Mouse (Mus musculus): ENCODE results near the gene Cacna1d.

Gene Cacna1d

DNA sequence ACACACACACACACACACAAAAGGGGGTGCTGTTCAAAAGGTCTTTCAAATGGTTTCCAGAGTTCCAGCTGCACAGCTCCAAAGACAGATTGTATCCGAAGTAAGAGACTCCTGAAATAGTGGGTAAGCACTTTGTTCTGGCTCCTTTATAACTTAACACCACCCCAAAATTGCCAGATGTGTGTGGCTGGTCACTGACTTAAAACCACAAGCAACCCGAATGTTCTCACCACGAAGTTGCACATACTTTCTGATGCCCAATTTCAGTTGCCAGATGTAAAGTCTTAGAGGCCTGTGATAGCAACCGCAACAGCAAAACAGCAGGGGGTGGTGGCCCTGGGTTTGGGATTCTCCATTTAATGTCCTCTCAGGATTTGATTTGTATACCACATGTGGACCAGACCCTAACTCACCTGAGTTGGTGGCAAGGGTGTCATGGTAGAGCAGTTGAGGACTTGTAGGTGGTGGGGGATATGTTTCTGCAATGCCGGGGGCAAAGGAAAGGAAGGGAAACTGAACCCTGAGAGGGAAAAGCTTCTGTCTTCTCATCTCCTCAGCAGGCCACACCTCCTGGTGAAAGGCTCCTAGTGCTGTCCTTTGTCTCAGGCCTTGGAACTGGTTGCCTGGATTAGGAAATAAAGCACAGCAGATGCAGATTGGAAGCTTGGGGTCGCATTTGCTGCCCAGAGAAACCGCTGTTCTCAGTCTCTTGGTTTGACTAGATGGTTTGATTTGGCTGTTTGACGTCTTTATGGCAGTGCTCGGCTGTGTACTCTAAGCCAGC lies 471.3 kb downstream of the Cacna1d start:
- no peak for DNase-seq (ENCODE audit: low spot score in 2 of 2)

DNA sequence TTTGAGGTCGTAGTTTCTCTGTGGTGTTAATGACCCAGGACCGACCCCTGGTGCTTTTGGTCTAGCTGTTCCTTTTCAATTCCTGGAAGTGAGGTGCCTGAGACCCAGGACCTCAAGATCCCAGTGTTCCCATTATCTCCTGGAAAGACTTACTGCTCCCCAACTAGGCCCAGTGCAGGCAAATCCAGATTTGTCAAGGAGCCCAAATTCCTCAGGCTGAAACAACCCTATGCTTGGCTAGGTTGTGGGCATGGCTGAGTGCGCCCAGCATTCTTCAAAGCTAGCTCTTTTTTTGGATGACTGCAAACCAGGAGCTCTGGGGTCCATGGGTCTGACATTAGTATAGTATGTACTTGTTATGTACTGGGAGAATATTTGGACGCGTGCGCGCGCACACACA lies 471.9 kb downstream of the Cacna1d start:
- no peak for DNase-seq (ENCODE audit: low spot score in 2 of 2)

DNA sequence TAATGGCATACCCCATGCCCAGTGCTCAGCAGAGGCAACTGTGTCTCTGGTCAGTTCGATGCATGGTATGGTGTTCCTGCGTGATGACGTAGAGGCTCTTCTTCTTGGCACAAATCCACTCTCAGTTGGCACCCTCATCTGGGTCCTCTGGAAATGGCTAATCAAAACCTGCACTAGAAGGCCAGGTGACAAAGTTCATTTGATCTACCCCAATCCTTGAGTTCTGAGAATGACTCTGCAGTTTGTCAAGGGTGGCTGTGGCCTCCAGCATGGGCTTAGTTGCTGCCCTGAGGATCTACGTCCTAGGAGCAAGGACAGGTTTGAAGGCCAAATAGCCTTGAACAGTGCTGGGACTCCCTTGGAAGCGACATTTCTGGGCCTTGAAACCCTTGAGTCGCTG lies 472.4 kb downstream of the Cacna1d start:
- DNase-seq (ENCODE audit: low spot score in 2 of 2), result no peak

DNA sequence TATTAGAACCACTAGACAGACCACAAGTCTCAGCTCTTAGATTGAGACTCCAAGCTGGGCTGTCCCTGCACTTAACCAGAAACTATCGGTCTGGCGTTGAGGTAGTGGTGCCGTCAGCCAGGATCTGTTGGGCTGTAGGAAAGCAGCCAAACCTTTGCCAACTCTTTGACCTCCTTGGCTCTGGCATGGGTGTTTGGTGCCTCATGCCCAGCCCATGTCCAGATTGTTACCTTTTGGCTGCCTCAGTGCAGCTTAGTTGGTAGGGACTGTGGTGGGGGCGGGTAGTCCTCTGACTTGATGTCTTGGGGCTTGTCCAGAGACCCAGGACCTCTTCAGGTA lies 472.8 kb downstream of the Cacna1d start:
- peak in 1 of 2 experiments; percentile 25 for DNase-seq (ENCODE audit: low spot score in 2 of 2)

DNA sequence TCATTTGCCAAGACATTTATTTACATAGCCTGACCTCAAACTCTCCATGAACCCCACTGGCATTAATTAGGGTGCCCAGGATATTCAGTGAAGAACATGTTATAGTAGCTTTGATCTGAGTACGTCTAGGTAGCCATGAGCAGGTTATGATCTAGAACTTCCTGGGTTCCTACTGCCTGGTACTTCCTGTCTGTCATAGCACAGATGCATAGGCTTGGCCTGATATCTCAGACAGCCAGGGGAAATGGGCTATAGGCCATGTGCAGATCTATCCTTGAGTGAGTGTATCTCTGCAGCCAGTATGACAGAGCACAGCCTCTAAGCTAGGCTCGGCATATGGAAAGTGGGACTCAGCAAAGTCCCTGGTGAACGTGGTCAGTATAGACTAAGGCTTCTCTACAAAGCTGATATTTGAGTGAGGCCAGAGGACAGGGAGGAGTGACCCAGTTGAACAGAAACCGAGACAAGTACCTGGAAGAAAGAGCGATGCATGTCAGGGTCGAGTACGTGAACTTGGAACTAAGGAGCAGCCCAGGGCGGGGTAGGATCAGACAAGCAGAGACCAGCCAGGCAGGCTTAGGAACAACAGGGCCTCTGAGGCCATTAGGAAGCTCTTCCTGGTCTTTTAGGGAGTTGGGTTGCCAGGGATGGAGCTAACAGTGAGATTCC lies 473.3 kb downstream of the Cacna1d start:
- no peak for DNase-seq (ENCODE audit: low spot score in 2 of 2)

DNA sequence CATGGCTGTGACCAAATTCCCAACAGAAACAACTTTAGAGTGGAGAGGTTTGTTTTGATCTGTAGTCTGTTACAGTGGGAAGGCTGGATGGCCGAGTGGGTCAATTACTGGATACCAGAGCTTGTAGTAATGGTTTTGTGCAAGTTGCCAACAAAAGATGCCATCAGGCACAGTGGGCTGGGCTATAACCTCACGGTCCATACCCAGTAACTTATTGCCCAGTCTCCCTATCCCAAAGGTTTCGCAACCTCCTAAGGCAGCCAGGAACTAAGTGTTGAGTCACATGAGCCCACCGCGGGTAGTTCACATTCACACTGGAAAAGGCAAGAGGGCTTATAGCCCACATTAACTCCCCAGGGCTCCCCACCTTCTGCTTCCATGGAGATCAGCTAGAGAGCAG lies 474.6 kb downstream of the Cacna1d start:
- DNase-seq (ENCODE audit: low spot score in 2 of 2), result no peak

DNA sequence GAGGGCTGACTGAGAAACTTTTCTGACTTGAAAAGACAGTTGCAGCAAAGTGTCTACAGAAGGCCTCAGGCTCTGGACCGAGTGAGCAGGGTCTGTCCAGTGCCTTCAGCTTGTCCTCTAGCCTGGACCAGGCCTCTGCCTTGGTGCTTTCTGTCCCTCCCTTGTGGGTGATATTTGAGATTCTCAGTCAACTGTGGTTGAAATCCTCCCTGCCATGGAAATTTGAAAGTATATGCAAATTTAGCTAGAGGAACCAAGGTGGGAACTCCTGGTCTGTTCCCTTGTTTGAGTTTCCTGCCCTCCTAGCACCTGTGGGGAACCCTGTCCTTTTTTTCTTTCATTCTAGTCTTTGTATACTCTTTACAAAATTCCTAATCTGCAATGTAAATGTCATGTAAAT lies 476.2 kb downstream of the Cacna1d start:
- DNase-seq (ENCODE audit: low spot score in 2 of 2), result no peak

DNA sequence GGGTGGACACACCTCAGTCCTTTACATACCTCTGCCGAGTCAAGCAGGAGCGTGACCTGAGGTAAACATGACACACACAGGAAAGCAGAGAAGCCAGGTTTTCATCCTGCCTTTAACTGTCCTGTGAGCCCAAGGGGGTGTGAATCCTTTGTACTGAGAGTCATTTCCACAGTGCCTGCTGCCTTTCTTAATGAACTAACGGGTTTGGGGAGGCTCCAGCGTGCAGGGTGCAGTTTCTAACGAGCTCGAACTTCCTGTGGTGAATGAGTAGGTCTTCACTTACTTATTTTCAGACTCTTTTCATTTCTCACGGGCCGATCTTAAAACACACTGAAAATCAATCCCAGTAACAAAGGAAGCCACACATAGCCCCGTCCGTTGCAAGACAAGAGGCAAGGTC lies 476.8 kb downstream of the Cacna1d start:
- DNase-seq (ENCODE audit: low spot score in 2 of 2), result no peak

DNA sequence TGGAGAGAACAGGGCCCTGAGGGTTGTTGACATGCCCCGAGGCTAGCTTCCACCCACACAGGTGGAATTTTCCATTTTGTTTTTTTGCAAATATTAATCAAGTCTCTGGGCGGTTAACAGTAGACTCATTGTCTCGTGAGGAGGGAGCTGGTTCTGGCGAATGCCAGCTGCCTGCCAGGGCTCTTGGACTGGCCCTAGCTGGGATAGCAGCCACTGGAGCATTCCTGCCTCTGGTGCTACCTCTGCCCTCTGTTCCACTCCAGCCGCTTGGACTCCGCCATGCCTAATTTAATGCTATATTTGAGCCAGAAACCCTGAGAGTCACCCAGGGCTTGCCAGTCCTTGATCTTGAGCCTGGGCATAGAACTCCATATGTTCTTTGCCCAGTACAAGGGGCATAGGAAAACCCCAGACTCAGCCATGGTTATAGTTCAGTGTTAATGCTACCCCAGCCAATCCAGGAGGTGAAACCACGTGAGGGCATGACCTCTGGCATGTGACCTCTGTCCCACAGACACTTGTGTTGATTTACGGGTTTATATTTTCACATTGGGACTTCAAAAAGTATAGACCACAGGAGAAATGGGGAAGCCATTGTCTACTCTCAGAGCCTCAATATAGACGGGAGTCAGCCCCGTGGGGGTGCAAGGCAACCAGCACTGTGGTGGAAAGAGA lies 479.2 kb downstream of the Cacna1d start:
- peak in 1 of 2 experiments; percentile 25 for DNase-seq (ENCODE audit: low spot score in 2 of 2)

DNA sequence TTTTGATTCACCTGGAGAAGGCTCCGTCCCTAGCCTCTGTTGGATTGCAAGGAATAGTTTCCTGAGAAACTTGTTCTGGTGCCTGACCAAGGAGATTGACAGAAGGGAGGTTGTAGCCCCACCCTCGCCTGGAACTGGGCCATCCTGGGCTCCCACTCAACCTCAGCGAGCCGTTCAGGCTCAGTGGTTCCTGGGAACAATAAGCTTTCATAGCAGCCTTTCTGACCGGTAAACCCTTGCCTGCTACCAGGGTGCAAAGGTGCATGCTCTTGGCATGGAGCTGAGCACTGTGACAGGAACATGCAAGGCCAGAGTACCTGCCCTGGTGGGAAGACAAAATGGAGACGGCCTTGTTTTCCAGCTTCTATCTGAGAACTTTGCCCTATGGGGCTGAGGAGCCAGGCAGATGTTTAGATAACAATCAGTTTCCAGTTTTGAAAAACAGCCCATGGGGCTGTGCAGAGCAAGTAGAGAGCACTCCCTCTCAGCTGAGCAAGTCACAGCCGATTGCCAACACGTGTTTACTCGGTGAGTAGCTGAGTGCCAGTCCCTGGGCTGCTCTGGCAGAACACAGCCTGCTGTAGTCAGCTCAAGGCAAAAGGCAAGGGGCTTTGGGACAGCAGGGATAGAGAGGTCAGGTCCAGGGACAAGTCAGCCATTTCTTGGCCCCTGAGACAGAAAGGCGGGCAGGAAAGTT lies 481.2 kb downstream of the Cacna1d start:
- peak; percentile 23 to 73 for DNase-seq (ENCODE audit: low spot score in 2 of 2)

DNA sequence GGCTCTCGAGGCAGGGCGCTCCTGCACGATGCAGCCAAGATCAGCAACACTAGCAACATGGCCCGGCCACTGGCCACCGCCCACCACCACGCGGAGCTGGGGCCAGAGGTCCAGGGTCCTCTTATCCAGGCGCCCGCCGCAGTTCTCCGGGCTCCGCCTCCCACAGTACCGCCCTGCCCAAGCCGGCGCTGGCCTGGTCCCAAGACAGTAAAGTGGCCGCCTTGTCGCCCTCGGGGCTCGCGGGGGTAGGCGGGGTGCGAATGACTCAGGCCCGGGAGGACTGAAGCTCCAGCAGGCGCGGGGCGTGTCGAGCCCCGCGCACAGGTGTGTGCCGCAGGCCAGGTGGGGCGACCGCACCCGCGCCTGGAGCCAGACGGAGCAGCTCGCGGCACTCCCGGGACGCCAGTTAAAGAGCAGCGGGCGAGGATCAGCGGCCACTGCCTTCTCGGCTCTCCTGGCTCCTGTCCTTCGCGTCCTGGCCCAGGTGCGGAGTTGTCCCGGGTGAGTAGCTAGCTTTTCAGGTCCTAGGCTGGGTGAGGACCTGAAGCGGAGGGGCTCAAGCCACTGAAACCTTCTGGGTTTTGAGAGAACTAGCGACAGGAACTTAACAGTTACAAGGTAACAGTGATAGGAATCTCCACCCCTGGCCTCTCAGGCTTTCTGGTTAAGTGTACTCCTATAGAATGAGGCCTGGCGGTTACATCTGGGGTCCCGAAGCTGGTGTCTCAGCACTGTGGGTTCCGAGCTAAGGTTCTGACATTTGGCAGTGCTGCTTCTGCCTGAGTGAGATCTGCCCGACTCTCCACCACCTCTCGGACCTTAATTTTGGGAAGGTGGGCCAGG lies 482.3 kb downstream of the Cacna1d start, which contains the start of the genes Il17rb and Chdh:
Il17rb (minus strand) TSS at position 164 of the 843 bp plus-strand sequence.
Chdh (plus strand) TSS at position 291 of the 843 bp plus-strand sequence.
- peak; percentile 46 to 65 for DNase-seq (ENCODE audit: low spot score in 2 of 2)

DNA sequence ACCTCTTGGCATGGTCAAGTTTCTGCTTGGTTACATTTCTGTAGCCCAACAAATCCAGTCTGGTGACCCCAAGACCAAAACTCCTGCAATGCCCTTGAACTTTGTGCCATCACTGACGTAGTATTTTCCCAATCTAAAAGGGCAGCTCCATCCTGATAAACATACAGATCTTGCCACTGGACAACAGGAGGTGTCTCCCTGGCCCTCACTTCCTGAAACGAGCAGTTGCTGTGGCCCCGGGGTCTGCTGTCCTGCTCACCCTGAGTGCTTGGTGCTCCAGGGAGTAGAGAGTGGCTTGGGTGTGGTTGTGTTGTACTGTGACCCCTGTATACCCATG lies 491.8 kb downstream of the Cacna1d start:
- no peak for DNase-seq (ENCODE audit: low spot score in 2 of 2)

DNA sequence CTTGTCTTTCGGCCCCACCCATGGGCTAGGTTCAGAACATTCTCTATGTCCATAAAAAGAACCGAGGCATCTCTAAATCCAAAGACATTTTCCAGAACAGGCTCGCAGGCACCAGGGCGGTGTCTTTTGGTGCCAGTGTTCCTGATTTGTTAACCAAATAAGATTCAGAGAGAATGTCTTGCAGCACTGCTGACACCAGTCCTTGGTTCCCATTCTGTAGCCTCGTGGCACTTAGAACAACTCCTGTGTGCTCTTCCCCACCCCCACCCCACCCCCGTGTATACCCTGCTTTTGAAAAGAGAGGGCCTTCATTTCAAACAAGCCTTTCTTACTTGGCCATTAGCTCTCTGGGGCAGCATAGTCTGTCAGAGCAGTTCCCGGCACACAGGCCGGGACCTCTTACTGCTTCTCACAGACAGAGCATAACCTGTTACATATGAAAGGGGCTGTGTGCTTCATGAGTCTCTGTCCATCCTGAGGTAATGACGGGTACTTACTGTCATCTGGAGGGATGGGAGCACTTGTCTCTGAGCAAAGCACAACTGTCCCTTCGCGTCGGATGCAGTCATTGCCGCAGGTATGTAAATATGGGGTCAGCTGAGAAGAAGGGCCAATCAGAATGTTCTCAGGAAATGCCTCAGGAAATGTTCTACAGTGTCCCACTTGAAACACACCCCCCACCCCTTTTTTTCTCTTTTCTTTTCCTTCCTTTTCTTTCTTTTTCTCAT lies 492.3 kb downstream of the Cacna1d start:
- DNase-seq (ENCODE audit: low spot score in 2 of 2), result no peak

DNA sequence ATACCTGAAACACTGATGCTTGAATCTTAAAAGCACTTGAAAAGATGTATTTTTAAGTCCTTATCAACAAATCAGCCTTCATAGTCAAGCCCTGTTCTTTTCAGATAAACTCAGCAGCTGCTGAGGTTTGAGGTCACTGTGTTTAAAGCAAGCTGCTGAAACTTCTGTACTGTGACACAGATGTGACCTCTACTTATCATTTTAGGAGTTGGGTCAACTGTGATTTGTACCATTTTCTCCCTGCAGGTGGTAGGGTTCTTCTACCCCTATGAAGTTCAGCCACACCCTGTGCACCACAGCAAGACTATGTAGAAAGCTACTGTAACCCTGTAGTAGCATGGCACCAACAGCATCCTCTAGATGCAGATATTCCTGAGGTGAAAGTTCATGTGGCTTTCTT lies 493.9 kb downstream of the Cacna1d start:
- DNase-seq (ENCODE audit: low spot score in 2 of 2), result no peak

DNA sequence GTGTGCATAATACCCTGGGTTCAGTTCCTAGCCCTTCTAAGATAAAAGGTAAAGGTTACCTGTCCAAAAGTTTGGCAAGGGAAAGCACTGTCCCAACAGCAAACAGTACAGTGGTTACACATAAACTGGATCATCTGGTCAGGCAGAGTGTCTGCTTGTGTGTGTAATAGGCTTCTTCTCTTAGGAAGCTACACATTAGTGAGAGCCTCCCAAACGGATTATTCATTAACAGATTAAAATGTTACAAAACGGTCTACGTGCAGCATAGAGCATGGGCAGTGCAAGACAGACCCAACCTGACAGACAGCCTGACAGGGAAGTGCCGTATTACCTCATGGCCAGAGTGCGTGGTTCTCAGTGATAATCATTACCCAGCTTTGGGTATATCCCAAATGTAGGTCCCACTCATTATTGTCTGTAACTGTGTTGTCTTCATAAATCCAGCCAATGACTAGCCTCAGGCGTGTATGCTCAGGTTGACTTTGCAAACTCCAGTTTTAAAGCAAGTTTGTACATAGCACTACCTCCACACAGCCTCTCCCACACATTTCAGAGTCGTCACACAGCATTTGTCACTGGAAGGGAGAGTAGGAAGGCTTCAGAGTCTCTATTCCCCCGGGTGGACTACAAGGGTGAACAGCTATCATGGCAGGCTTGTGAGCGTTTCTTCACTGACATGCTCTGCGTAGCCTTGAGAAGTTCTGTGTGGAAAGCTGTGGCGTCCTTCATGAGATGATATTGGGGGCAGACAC lies 495.1 kb downstream of the Cacna1d start:
- DNase-seq (ENCODE audit: low spot score in 2 of 2), result no peak

DNA sequence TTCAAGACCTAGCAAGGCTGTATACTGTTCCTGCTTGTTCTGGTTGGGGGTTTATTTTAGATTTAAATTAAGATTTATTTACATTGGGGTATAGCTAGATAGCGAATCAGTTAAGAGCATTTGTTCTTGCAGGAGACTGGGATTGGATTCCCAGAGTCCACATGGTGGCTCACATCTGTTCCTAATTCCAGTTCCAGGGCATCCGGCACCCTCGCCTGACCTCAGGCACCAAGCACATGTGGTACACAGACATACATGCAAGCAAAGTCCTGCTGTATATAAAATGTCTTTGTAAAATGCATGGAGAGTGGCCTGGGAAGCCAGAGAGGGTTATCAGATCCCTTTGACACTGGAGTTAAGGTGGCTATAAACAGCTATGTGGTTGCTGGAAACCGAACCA lies 496.3 kb downstream of the Cacna1d start:
- no peak for DNase-seq (ENCODE audit: low spot score in 2 of 2)
